Mouse (Mus musculus): ENCODE data around the gene Ntm.

DNA sequence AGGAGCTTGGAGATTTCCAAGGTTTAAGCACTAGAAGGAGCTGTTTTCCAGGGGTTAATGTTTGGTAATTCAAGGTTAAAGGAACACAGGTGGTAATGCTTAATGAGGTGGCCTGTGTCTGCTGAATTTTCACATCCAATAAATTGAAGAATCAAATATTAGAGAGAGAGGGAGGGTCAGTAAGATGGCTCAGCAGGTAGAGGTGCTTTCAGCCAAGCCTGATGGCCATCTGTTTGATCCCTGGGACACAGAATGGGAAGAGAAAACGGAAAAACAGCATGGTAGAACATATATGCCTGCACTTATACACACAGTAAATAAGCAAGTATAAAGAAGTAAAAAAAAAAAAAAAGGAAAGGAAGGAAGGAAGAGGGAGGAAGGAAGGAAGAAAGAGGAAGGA lies 890.9 kb downstream of the Ntm start:
- no peak for TF ChIP-seq POLR2A (IDR thresholded peaks at IDR 0.05; ENCODE audit: control insufficient read depth, low read depth, low read length)
- TF ChIP-seq CTCF (IDR thresholded peaks at IDR 0.05; ENCODE audit: control insufficient read depth, insufficient read depth, insufficient replicate concordance, low read depth, low read length) = no peak
